9 mouse cellular contexts compared by ENCODE assay signal in genomic region chr5:5342410-5343137, GRCm38 (mm10).
A peak's percentile ranks its signal among the peaks of the same experiment; 100 is the strongest.
DNase-seq lines count a peak whose midpoint lies in the region; ATAC-seq and TF ChIP-seq lines count a peak whose summit lies in the region.
"Had no signal": no experiment of that assay in that cellular context is flagged by ENCODE, and none has a peak within 500 bp of the region (broad histone marks: within the 10 kb centered on the region; RNA-seq: fewer than 3 reads in every experiment).

No protein-coding gene starts in this region.

- DNase-seq in Patski (ENCODE audit: low read depth, low spot score) = no peak
- peak; percentile 84 to 89 for DNase-seq in cerebellum, postnatal 14 days
- DNase-seq in frontal cortex, postnatal 10 days (ENCODE audit: low spot score in 2 of 2) = peak; percentile 57 to 66
- peak; percentile 53 for DNase-seq in hindbrain, embryonic 10.5 days (ENCODE audit: low spot score)
- peak; percentile 16 to 33 for DNase-seq in left cerebral cortex, adult 2 months (ENCODE audit: extremely low spot score in 1 of 2, low spot score in 2 of 2)
- peak; percentile 79 for DNase-seq in mesoderm, embryonic 11.5 days (ENCODE audit: low read depth, low spot score)
- DNase-seq in B cell, adult 2 months = no peak

- POLR2A ChIA-PET in Patski (lab: Charles Lee) = no interaction called here

- H3K36me3 ChIP-seq in hindbrain, embryonic 10.5 days = no peaks in the 10 kb centered on the region; the same call in 1 of the 2 replicates
- no peaks in the 10 kb centered on the region for H3K36me3 ChIP-seq in stomach, embryonic 16.5 days (ENCODE audit: control insufficient read depth, insufficient read depth, low read length)

- CTCF ChIA-PET in Patski (lab: Charles Lee) = interaction anchor here (1.0 to 2.9 kb wide), 4 partner anchors 12 to 370 kb away, joined by 3 to 14 read pairs (median 3); no protein-coding TSS in a partner anchor

- no peak overlapping the region for H3K9ac ChIP-seq in stomach, embryonic 16.5 days (ENCODE audit: low read length)

- ATAC-seq in Patski = peak; percentile 55
- peak; percentile 79 for ATAC-seq in stomach, embryonic 16.5 days (ENCODE audit: insufficient read depth, low FRiP score)

- WGBS in hindbrain, embryonic 10.5 days = 68% methylated on average over 11 of the region's 11 CpGs
- 21% methylated on average over 11 of the region's 11 CpGs for WGBS in stomach, embryonic 16.5 days

- H3K27ac ChIP-seq in hindbrain, embryonic 10.5 days = peak overlapping the region; percentile 78
- H3K27ac ChIP-seq in left cerebral cortex, adult 2 months = no peak overlapping the region
- peak overlapping the region; percentile 73 for H3K27ac ChIP-seq in stomach, embryonic 16.5 days (ENCODE audit: low read length)
- H3K27ac ChIP-seq: macrophage had no signal

- no peak overlapping the region for H3K4me3 ChIP-seq in hindbrain, embryonic 10.5 days
- H3K4me3 ChIP-seq in left cerebral cortex, adult 2 months = no peak overlapping the region
- no peak overlapping the region for H3K4me3 ChIP-seq in stomach, embryonic 16.5 days (replicated peaks; ENCODE audit: low read length)

- in situ Hi-C loops in Patski (cut with MboI; ENCODE audit: low pct_unique_long_range_greater_than_20kb) = no loop called here

- peaks cover 21% of the 10 kb centered on the region for H3K4me1 ChIP-seq in hindbrain, embryonic 10.5 days (replicated peaks)
- H3K4me1 ChIP-seq in stomach, embryonic 16.5 days (ENCODE audit: control insufficient read depth, insufficient read depth, low read length) = peaks cover 16% of the 10 kb centered on the region

- no peaks in the 10 kb centered on the region for H3K27me3 ChIP-seq in Patski
- H3K27me3 ChIP-seq in hindbrain, embryonic 10.5 days (ENCODE audit: insufficient read depth, poor library complexity, severe bottlenecking) = no peaks in the 10 kb centered on the region
- no peaks in the 10 kb centered on the region for H3K27me3 ChIP-seq in stomach, embryonic 16.5 days (ENCODE audit: control insufficient read depth, insufficient read depth, low read length)

- peaks cover 9% of the 10 kb centered on the region; the same call in 1 of the 2 replicates for H3K9me3 ChIP-seq in hindbrain, embryonic 10.5 days
- H3K9me3 ChIP-seq in stomach, embryonic 16.5 days (replicated peaks; ENCODE audit: control insufficient read depth, low read length) = no peaks in the 10 kb centered on the region

- intact Hi-C loops in left cerebral cortex, adult 2 months (cut with DNase I) = no loop called here

- TF ChIP-seq CTCF in Patski (IDR thresholded peaks at IDR 0.05) = no peak
- no peak for TF ChIP-seq CTCF in left cerebral cortex, adult 2 months (IDR thresholded peaks at IDR 0.05)

- H3K4me2 ChIP-seq in stomach, embryonic 16.5 days (ENCODE audit: low read depth, low read length) = peak overlapping the region; percentile 38

Comparison
In these comparisons a context has a peak if more than half of its experiments do, and no peak if none do; other contexts are left out.
1. DNase-seq: peak in cerebellum, postnatal 14 days (2 of 2), frontal cortex, postnatal 10 days (2 of 2), hindbrain, embryonic 10.5 days (single experiment), left cerebral cortex, adult 2 months (2 of 2) and mesoderm, embryonic 11.5 days (single experiment); none in Patski (single experiment) and B cell, adult 2 months (0 of 2).